Mouse (Mus musculus): ENCODE data around the gene Alpk1.

DNA sequence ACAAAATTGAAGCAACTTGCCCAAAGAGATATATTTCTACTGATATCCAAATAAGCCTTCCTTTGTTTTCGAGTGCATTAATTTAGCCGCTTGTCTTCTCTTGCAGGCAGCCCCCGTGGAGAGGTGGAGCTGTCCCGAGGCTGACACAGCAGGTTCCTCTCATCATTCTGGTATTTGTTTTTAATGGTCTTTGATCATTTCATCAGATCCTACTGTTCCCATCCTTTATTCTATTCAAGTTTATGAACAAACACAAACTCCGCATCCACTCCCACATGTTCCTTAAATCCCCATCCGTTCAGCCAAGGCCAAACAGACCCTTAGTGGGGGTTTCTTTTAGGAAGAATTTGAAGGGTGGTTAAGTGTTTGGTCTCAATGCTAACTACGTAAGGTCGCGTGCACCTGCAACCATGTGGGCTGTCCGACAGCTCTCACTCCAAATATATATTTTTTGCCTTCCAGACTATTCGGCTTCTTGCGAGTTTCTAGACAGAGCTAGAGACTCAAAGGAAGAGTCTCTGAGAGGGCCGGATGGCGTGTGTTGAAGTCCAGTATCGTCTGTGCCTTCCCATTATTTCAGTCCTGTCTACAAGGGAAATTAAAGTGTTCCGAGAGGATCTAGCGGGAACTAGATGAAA lies 149.5 kb downstream of the Alpk1 start:
- TF ChIP-seq CTCF (conservative IDR thresholded peaks at IDR 0.05; ENCODE audit: insufficient read depth, insufficient read length, low read depth, low read length) (no peak), POLR2A (IDR thresholded peaks at IDR 0.05; ENCODE audit: low read depth, low read length) (no peak)

Data from kidney, adult 2 months (tissue).